Mouse (Mus musculus): ENCODE data around the gene Bora.

DNA sequence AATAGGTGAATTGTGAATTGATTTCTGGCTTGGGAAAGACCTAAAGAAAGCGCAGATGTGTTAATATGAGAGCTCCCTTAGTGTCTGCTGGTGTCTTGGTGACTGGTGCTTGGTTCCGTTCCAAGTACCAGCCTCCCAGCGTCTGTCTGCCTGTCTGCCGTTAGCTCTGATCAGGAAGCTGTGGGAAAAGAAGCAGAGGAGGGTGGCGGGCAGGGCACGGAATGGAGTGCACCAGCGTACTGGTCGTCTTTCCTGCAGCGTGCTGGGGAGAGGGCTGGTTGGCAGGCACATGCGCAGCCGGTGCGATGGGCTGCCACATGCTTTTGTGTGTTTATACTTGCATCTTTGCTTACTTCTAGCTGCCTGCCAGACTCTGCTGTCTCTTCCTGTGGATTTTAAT, 14.6 kb downstream of the Bora start:
- no peak for TF ChIP-seq ZC3H11A (IDR thresholded peaks at IDR 0.05; ENCODE audit: borderline replicate concordance, low read depth, low read length)
- TF ChIP-seq ZNF384 (IDR thresholded peaks at IDR 0.05; ENCODE audit: low read depth, low read length) = no peak

Data from ES-E14 (cell line).